In genomic region chr7:73618758-73619416, GRCm38 (mm10) we compare ENCODE assay signal across 9 mouse cellular contexts.
DNase-seq lines count a peak whose midpoint lies in the region; ATAC-seq and TF ChIP-seq lines count a peak whose summit lies in the region.
"Had no signal": no experiment of that assay in that cellular context is flagged by ENCODE, and none has a peak within 500 bp of the region (broad histone marks: within the 10 kb centered on the region; RNA-seq: fewer than 3 reads in every experiment).

No protein-coding gene starts in this region.

- TF ChIP-seq RAD21 in MEL (IDR thresholded peaks at IDR 0.05; ENCODE audit: low read depth, low read length): no peak; the same call in 1 of the 2 replicates

- no peaks in the 10 kb centered on the region for H3K9me3 ChIP-seq in heart, embryonic 13.5 days
- no peaks in the 10 kb centered on the region for H3K9me3 ChIP-seq in MEL (replicated peaks; ENCODE audit: insufficient read depth, low read length)

- no peaks in the 10 kb centered on the region for H3K36me3 ChIP-seq in heart, embryonic 13.5 days
- H3K36me3 ChIP-seq in MEL (ENCODE audit: control insufficient read depth in 1 of 2, insufficient read depth in 2 of 2, low read length in 2 of 2) (peaks cover 0 to 20% of the 10 kb centered on the region in 2 experiments; a peak in 2 of 4 replicates), macrophage (ENCODE audit: inconsistent target) (no peaks in the 10 kb centered on the region)

- TF ChIP-seq POLR2A in MEL (IDR thresholded peaks at IDR 0.05; ENCODE audit: control insufficient read depth in 1 of 2, insufficient read depth in 1 of 2, low read depth in 1 of 2, low read length in 2 of 2, poor library complexity in 1 of 2): peak; percentile 2 to 23; a peak in 1 of 4 replicates

- H3K4me2 ChIP-seq in heart, embryonic 13.5 days: peak overlapping the region; percentile 83

- peak; percentile 38 for ATAC-seq in heart, embryonic 13.5 days (ENCODE audit: extremely low read depth, insufficient number of reproducible peaks, low FRiP score, low TSS enrichment)
- ATAC-seq in granulocyte monocyte progenitor cell, adult 5-6 weeks (replicated peaks; ENCODE audit: poor library complexity, severe bottlenecking): 0 out of 2 replicates have a peak, but pooled peaks have one; percentile 1

- WGBS in heart, embryonic 13.5 days: 11% methylated on average over 25 of the region's 25 CpGs
- WGBS in macrophage (ENCODE audit: missing documents): under 1% methylated on average over 25 of the region's 25 CpGs

- H3K27me3 ChIP-seq in heart, embryonic 13.5 days (replicated peaks): no peaks in the 10 kb centered on the region
- no peaks in the 10 kb centered on the region for H3K27me3 ChIP-seq in MEL (ENCODE audit: control insufficient read depth in 1 of 2, insufficient read depth in 2 of 2, low read length in 2 of 2)
- H3K27me3 ChIP-seq: Patski had no signal

- TF ChIP-seq CTCF in MEL (IDR thresholded peaks at IDR 0.05 in 2 of 3, conservative IDR thresholded peaks at IDR 0.05 in 1 of 3; ENCODE audit: control insufficient read depth in 1 of 3, insufficient read depth in 1 of 3, low read depth in 2 of 3, low read length in 3 of 3, poor library complexity in 1 of 3, severe bottlenecking in 1 of 3): no peak

- H3K4me1 ChIP-seq in heart, embryonic 13.5 days: peaks cover 34% of the 10 kb centered on the region
- H3K4me1 ChIP-seq in MEL (ENCODE audit: control insufficient read depth in 1 of 2, insufficient read depth in 2 of 2, low read length in 2 of 2): peaks cover 10 to 17% of the 10 kb centered on the region in 2 experiments

- H3K4me3 ChIP-seq in heart, embryonic 13.5 days: peak overlapping the region; percentile 77
- H3K4me3 ChIP-seq in MEL (ENCODE audit: control insufficient read depth in 1 of 2, insufficient read depth in 1 of 2, low read depth in 2 of 2, low read length in 2 of 2) (peak overlapping the region; percentile 73 to 85), macrophage (ENCODE audit: inconsistent target) (peak overlapping the region; percentile 89)

- peak overlapping the region; percentile 98 for H3K9ac ChIP-seq in heart, embryonic 13.5 days
- H3K9ac ChIP-seq in MEL (ENCODE audit: control insufficient read depth, low read depth, low read length, poor library complexity, severe bottlenecking): peak overlapping the region; percentile 97

- no peak for DNase-seq in heart, adult 11 months
- DNase-seq in MEL (ENCODE audit: low read depth, low spot score): peak; percentile 71
- DNase-seq in urinary bladder, postnatal 10 days (ENCODE audit: low spot score): no peak
- no peak for DNase-seq in layer of hippocampus, postnatal 25 days (ENCODE audit: extremely low spot score in 1 of 2, low spot score in 1 of 2)
- DNase-seq in layer of hippocampus, adult 18-20 months (ENCODE audit: low spot score in 2 of 2): no peak

- TF ChIP-seq EP300 in MEL (IDR thresholded peaks at IDR 0.05; ENCODE audit: low read depth in 1 of 2, low read length in 2 of 2): 0 out of 4 replicates have a peak, but pooled peaks of 1 of the 2 experiments have one; percentile 17

- H3K79me2 ChIP-seq in MEL (ENCODE audit: control insufficient read depth, insufficient read depth, low read length, poor library complexity) (peaks cover 12% of the 10 kb centered on the region; the same call in 1 of the 2 replicates), macrophage (ENCODE audit: inconsistent target) (peaks cover 5% of the 10 kb centered on the region; the same call in 1 of the 2 replicates)

- peak overlapping the region; percentile 100 for H3K27ac ChIP-seq in heart, embryonic 13.5 days (replicated peaks)
- H3K27ac ChIP-seq in MEL (ENCODE audit: control insufficient read depth, low read depth, low read length): peak overlapping the region; percentile 97
- peak overlapping the region; percentile 99 for H3K27ac ChIP-seq in macrophage

TF ChIP-seq in MEL, 35 proteins besides CTCF, POLR2A, EP300 and RAD21:
- TF ChIP-seq TBP (IDR thresholded peaks at IDR 0.05; ENCODE audit: low read depth, low read length) (peak; percentile 2; the same call in 1 of the 2 replicates), E2F4 (IDR thresholded peaks at IDR 0.05; ENCODE audit: borderline replicate concordance, low read depth, low read length) (no peak), SIN3A (IDR thresholded peaks at IDR 0.05; ENCODE audit: low read length) (peak; percentile 8), CHD1 (IDR thresholded peaks at IDR 0.05; ENCODE audit: low read depth, low read length) (peak; percentile 92; the same call in 1 of the 2 replicates), ZNF384 (IDR thresholded peaks at IDR 0.05; ENCODE audit: low read depth, low read length) (peak; percentile 20; the same call in 1 of the 2 replicates), ZMIZ1 (IDR thresholded peaks at IDR 0.05; ENCODE audit: low read depth, low read length) (peak; percentile 11; the same call in 1 of the 2 replicates), UBTF (IDR thresholded peaks at IDR 0.05; ENCODE audit: borderline replicate concordance, insufficient read depth, low read depth, low read length) (0 out of 2 replicates have a peak, but pooled peaks have one; percentile 37), POLR2AphosphoS5 (IDR thresholded peaks at IDR 0.05; ENCODE audit: borderline replicate concordance, low read depth, low read length) (0 out of 2 replicates have a peak, but pooled peaks have one; percentile 10), MEF2A (IDR thresholded peaks at IDR 0.05; ENCODE audit: extremely low read depth, insufficient replicate concordance, low read depth, low read length, poor library complexity, severe bottlenecking) (no peak)
